Mouse (Mus musculus) myocyte (in vitro differentiated cells): Measurements from ENCODE around the gene Gm9. TPM values are rescaled to one million over a fixed set of nuclear protein-coding genes. Genes with fewer than 3 reads are reported as not detected.
"Not testable (repeated sequence)": the region's sequence is repeated elsewhere in the genome, so short reads cannot be mapped to it uniquely, and the experiment has no call there.

ENCODE experiments used
- H3K27me3 ChIP-seq: one replicate; pipeline ENCODE4 v1.6.1; 2011; ENCODE audit not compliant: control insufficient read depth, insufficient read depth, insufficient read length
- H3K36me3 ChIP-seq: one replicate; pipeline ENCODE4 v1.6.1; 2011; ENCODE audit not compliant: control insufficient read depth, insufficient read depth
- H3K4me2 ChIP-seq: one replicate; pipeline ENCODE4 v1.6.1; 2011; ENCODE audit warnings: low read depth, control low read depth
- H3K4me3 ChIP-seq: one replicate; pipeline ENCODE4 v1.5.1; 2011; ENCODE audit warnings: mild to moderate bottlenecking, control low read depth, moderate library complexity
- H3K79me2 ChIP-seq: one replicate; pipeline ENCODE4 v1.6.1; 2011; ENCODE audit not compliant: control insufficient read depth, insufficient read depth
- H3ac ChIP-seq: one replicate; pipeline ENCODE4 v1.6.1; 2011; ENCODE audit not compliant: control insufficient read depth, insufficient read length
- CEBPB ChIP-seq: IDR thresholded peaks from 2 replicates; pipeline ENCODE4 v1.6.1; 2011; ENCODE audit warnings: mild to moderate bottlenecking, moderate library complexity; ENCODE audit not compliant: poor library complexity, insufficient read depth, severe bottlenecking
- E2F4 ChIP-seq: IDR thresholded peaks from one replicate; pipeline ENCODE4 v1.6.1; 2011; ENCODE audit warnings: mild to moderate bottlenecking, control low read depth, moderate library complexity; ENCODE audit not compliant: insufficient read depth
- MAX ChIP-seq: IDR thresholded peaks from one replicate; pipeline ENCODE4 v1.6.1; 2011; ENCODE audit warnings: low read depth, mild to moderate bottlenecking, control low read depth
- MYOD1 ChIP-seq, 3 experiments: IDR thresholded peaks; one replicate each; pipeline ENCODE4 v1.6.1; 2011; ENCODE audit warnings: control low read depth in 2 of 3, low read depth in 2 of 3, mild to moderate bottlenecking in 2 of 3, moderate library complexity in 1 of 3; ENCODE audit not compliant: insufficient read length in 2 of 3, control insufficient read depth in 1 of 3
- MYOG ChIP-seq, 3 experiments: IDR thresholded peaks; one replicate each; pipeline ENCODE4 v1.6.1; 2011; ENCODE audit warnings: control low read depth in 2 of 3, low read depth in 2 of 3, mild to moderate bottlenecking in 2 of 3; ENCODE audit not compliant: insufficient read length in 2 of 3, control insufficient read depth in 1 of 3, insufficient read depth in 1 of 3
- POLR2A ChIP-seq: IDR thresholded peaks from one replicate; pipeline ENCODE4 v1.6.1; 2011; ENCODE audit warnings: low read depth, mild to moderate bottlenecking, control low read depth, moderate library complexity; ENCODE audit not compliant: insufficient read length
- POLR2AphosphoS2 ChIP-seq: IDR thresholded peaks from one replicate; pipeline ENCODE4 v1.6.1; 2011; ENCODE audit warnings: low read depth, control low read depth; ENCODE audit not compliant: insufficient read length
- REST ChIP-seq: IDR thresholded peaks from one replicate; pipeline ENCODE4 v1.6.1; 2011; ENCODE audit warnings: mild to moderate bottlenecking, control low read depth, moderate library complexity; ENCODE audit not compliant: insufficient read depth, insufficient read length
- SRF ChIP-seq: IDR thresholded peaks from one replicate; pipeline ENCODE4 v1.6.1; 2011; ENCODE audit warnings: low read depth; ENCODE audit not compliant: control insufficient read depth, insufficient read length
- TCF12 ChIP-seq: IDR thresholded peaks from one replicate; pipeline ENCODE4 v1.6.1; 2011; ENCODE audit warnings: mild to moderate bottlenecking, control low read depth; ENCODE audit not compliant: poor library complexity, insufficient read depth, severe bottlenecking
- TCF3 ChIP-seq: IDR thresholded peaks from one replicate; pipeline ENCODE4 v1.6.1; 2011; ENCODE audit warnings: low read depth, control low read depth; ENCODE audit not compliant: insufficient read length
- USF1 ChIP-seq: IDR thresholded peaks from one replicate; pipeline ENCODE4 v1.6.1; 2011; ENCODE audit warnings: low read depth, mild to moderate bottlenecking, control low read depth, moderate library complexity
- polyA plus RNA-seq: library from polyadenylated mRNA; unstranded; fragments of >200 nt; fragmentation: generic; extraction: Trizol; gene quantifications from one replicate; pipeline ENCODE4 v1.2.1, GENCODE M21; 2012; ENCODE audit warnings: missing spikeins

Gene Gm9
- polyA plus RNA-seq, 1 experiment, result not detected

- TF ChIP-seq POLR2A, result peak; percentile 56
- no peak for TF ChIP-seq E2F4
- no peak for TF ChIP-seq MAX
- TF ChIP-seq USF1, result no peak
- no peak for TF ChIP-seq CEBPB
- no peak for TF ChIP-seq POLR2AphosphoS2
- TF ChIP-seq REST, result no peak
- TF ChIP-seq MYOD1 (IDR thresholded peaks at IDR 0.05; ENCODE audit: control insufficient read depth in 1 of 3, insufficient read length in 2 of 3, low read depth in 2 of 3), result no peak
- no peak for TF ChIP-seq SRF
- H3ac ChIP-seq, result no peak within 1 kb of the TSS
- H3K79me2 ChIP-seq, result no peaks in the 10 kb centered on the region
Observed at GRCm38 (mm10) chrX:37191105-37191743, 19.6 kb downstream of the Gm9 start, which contains the start of the genes Ndufa1 and Rnf113a1. Gene Ndufa1, minus strand, starts transcription at chrX:37191163. Gene Rnf113a1, plus strand, starts transcription at chrX:37191245.

DNA sequence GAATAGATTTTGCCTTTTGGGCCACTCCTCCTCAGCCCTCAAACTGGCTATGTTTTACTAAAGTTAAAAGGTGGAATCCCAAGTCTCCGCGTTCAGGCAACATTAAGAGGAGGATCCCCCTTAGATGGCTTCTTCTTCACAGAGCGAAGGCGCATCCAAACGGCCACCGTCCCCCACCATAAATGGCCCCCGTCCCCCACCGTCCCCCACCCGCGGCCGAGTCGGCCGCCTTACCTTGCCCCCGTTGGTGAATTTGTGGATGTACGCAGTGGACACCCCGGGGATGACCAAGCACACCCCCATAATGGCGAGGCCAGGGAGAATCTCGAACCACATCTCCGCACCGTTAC lies 20.1 kb downstream of the Gm9 start:
- Histone ChIP-seq H3ac (no peak overlapping the region), H3K4me2 (peak overlapping the region; percentile 64), H3K27me3 (no peaks in the 10 kb centered on the region), H3K79me2 (no peaks in the 10 kb centered on the region), H3K36me3 (no peaks in the 10 kb centered on the region), H3K4me3 (peak overlapping the region; percentile 65)
- no peak for TF ChIP-seq POLR2A
- no peak for TF ChIP-seq E2F4
- TF ChIP-seq MYOG (IDR thresholded peaks at IDR 0.05; ENCODE audit: control insufficient read depth in 1 of 3, insufficient read depth in 1 of 3, insufficient read length in 2 of 3, low read depth in 2 of 3), result no peak
- TF ChIP-seq SRF, result no peak
- TF ChIP-seq TCF3, result no peak
- TF ChIP-seq MAX, result no peak

More at GRCm38 (mm10) chrX:37191105-37191743, 19.6 kb downstream of the Gm9 start, which contains the start of the genes Ndufa1 and Rnf113a1:
- Histone ChIP-seq H3K36me3 (no peaks in the 10 kb centered on the region), H3K4me3 (peak within 1 kb of the TSS; percentile 65), H3K4me2 (peak within 1 kb of the TSS; percentile 72), H3K27me3 (no peaks in the 10 kb centered on the region)

DNA sequence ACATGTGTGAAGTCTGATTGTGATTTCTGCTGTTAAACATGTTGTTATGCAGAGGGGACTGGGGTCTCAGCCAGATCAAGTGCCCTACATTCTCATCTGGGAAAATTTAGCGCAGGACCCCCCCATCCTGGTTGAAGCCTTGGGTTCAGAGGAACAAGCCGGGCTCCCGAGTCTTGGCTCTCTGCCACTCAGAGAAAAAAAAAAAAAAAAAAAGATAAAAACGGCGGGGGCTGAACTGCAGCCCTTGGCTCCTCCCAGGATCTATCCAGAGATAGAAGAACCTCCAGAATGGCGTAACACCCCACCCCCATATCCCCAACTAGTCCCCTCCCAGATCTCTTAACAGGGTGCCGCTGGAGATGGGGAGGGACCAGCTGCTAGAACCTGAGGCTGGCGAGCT lies 26.4 kb downstream of the Gm9 start:
- not testable (repeated sequence) for H3K27me3 ChIP-seq, H3ac ChIP-seq, H3K79me2 ChIP-seq, H3K4me3 ChIP-seq, H3K4me2 ChIP-seq, H3K36me3 ChIP-seq

- Histone ChIP-seq H3ac (no peak within 1 kb of the TSS), H3K79me2 (no peaks in the 10 kb centered on the region), H3K27me3 (no peaks in the 10 kb centered on the region), H3K4me3 (no peak within 1 kb of the TSS), H3K36me3 (no peaks in the 10 kb centered on the region), H3K4me2 (no peak within 1 kb of the TSS)
- TF ChIP-seq POLR2A (no peak), SRF (no peak), E2F4 (no peak), TCF3 (no peak)
Observed at GRCm38 (mm10) chrX:37168742-37169141, 42.1 kb downstream of the Gm9 start, which contains the start of gene Akap14. Gene Akap14, minus strand, starts transcription at chrX:37168842.

DNA sequence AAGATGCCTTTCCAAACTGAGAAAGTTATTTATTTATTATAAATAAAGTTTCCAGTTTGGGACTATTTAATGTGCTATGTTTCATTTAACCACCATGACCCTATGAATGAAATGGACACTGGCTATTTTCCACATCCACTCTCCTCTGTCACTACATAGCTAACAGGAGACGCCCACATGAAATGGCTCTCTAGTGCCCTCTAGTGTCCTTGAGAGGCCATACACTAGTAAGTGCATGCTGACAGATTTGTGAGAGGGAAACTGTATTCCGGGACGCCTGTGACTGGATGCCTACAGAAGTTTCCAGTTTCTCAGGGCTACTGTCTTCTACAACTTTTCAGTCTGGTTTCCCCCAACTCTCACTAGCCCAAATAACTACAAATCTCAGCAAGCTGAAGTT lies 43.8 kb downstream of the Gm9 start:
- no peak for TF ChIP-seq MYOD1 (IDR thresholded peaks at IDR 0.05; ENCODE audit: control insufficient read depth in 1 of 3, insufficient read length in 2 of 3, low read depth in 2 of 3)
- TF ChIP-seq TCF12, result no peak
- no peak for TF ChIP-seq POLR2AphosphoS2
- TF ChIP-seq REST, result no peak
- no peak for TF ChIP-seq CEBPB
- no peak for TF ChIP-seq E2F4
- no peak for TF ChIP-seq MYOG (IDR thresholded peaks at IDR 0.05; ENCODE audit: control insufficient read depth in 1 of 3, insufficient read depth in 1 of 3, insufficient read length in 2 of 3, low read depth in 2 of 3)
- no peak for TF ChIP-seq USF1
- no peak for TF ChIP-seq SRF
- no peak for TF ChIP-seq MAX
- TF ChIP-seq TCF3, result no peak
- TF ChIP-seq POLR2A, result no peak
- Histone ChIP-seq H3K36me3 (no peaks in the 10 kb centered on the region), H3K79me2 (no peaks in the 10 kb centered on the region), H3ac (no peak overlapping the region), H3K4me2 (no peak overlapping the region), H3K27me3 (no peaks in the 10 kb centered on the region), H3K4me3 (no peak overlapping the region)
